Mouse (Mus musculus) intestine, embryonic 15.5 days (tissue): ENCODE data around the gene Pip5k1a. TPM values are rescaled to one million over a fixed set of nuclear protein-coding genes. Genes with fewer than 3 reads are reported as not detected.
A peak's percentile ranks its signal among the peaks of the same experiment; 100 is the strongest.

Experiments used
- ATAC-seq: fragments of 200-750 bp; cut with Nextera tagmentation; 2 replicates; pipeline ENCODE4 v1.8.0; 2017; ENCODE audit warnings: moderate TSS enrichment, moderate library complexity
- H3K27ac ChIP-seq: fragments of 300-500 bp; sonication (generic); 2 replicates; pipeline ENCODE4 v1.5.1; 2015; ENCODE audit warnings: mild to moderate bottlenecking, inconsistent platforms
- H3K27me3 ChIP-seq: fragments of 300-500 bp; sonication (generic); replicated peaks from 2 replicates; pipeline ENCODE4 v1.6.1; 2015; ENCODE audit warnings: inconsistent platforms
- H3K36me3 ChIP-seq: fragments of 300-500 bp; sonication (generic); 2 replicates; pipeline ENCODE4 v1.6.1; 2015; ENCODE audit warnings: inconsistent platforms
- H3K4me1 ChIP-seq: fragments of 300-500 bp; sonication (generic); replicated peaks from 2 replicates; pipeline ENCODE4 v1.6.1; 2015; ENCODE audit warnings: inconsistent platforms
- H3K4me2 ChIP-seq: fragments of 300-500 bp; sonication (generic); replicated peaks from 2 replicates; pipeline ENCODE4 v1.6.1; 2015; ENCODE audit warnings: mild to moderate bottlenecking, inconsistent platforms
- H3K4me3 ChIP-seq: fragments of 300-500 bp; sonication (generic); replicated peaks from 2 replicates; pipeline ENCODE4 v1.5.1; 2015; ENCODE audit warnings: inconsistent platforms
- H3K9ac ChIP-seq: fragments of 300-500 bp; sonication (generic); 2 replicates; pipeline ENCODE4 v1.6.1; 2015; ENCODE audit warnings: inconsistent platforms
- H3K9me3 ChIP-seq: fragments of 300-500 bp; sonication (generic); 2 replicates; pipeline ENCODE4 v1.6.1; 2016; ENCODE audit warnings: inconsistent platforms
- WGBS: fragments of 180-500 bp; shearing (Covaris S2); methylation state at CpG from one replicate; pipeline ENCODE4 v1.1.7; 2015; 5-methylcytosine and 5-hydroxymethylcytosine counted together
- polyA plus RNA-seq: library from polyadenylated mRNA; unstranded; fragments of >200 nt; fragmentation: Nextera tagmentation; extraction: Ambion mirVana; gene quantifications from 2 replicates; pipeline ENCODE4 v1.2.1, GENCODE M21; 2015

Gene Pip5k1a
- polyA plus RNA-seq: 15.7 and 15.9 TPM in 2 replicates

- peak within 1 kb of the TSS; percentile 73 for H3K4me3 ChIP-seq
- H3K9me3 ChIP-seq: no peaks in the 10 kb centered on the region
- no peaks in the 10 kb centered on the region for H3K27me3 ChIP-seq
- under 1% methylated on average over 51 of the region's 51 CpGs for WGBS
- H3K4me2 ChIP-seq: peak within 1 kb of the TSS; percentile 71
- ATAC-seq: peak; percentile 90
- H3K27ac ChIP-seq: peak within 1 kb of the TSS; percentile 78
- peaks cover 10% of the 10 kb centered on the region; the same call in 1 of the 2 replicates for H3K4me1 ChIP-seq
- peak within 1 kb of the TSS; percentile 77 for H3K9ac ChIP-seq
- no peaks in the 10 kb centered on the region for H3K36me3 ChIP-seq
Measured at GRCm38 (mm10) chr3:95106338-95107117, at the start of gene Pip5k1a. Gene Pip5k1a, minus strand, starts transcription at chr3:95106930.

GRCm38 (mm10) chr3:95153874-95154273, 47.1 kb upstream of the Pip5k1a start:
- H3K9ac ChIP-seq: no peak overlapping the region
- H3K27me3 ChIP-seq: no peaks in the 10 kb centered on the region
- no peaks in the 10 kb centered on the region for H3K9me3 ChIP-seq
- no peak overlapping the region for H3K27ac ChIP-seq
- H3K4me1 ChIP-seq: no peaks in the 10 kb centered on the region
- 60% methylated on average over 4 of the region's 4 CpGs for WGBS
- H3K36me3 ChIP-seq: no peaks in the 10 kb centered on the region
- ATAC-seq: no peak
- no peak overlapping the region for H3K4me3 ChIP-seq
- no peak overlapping the region for H3K4me2 ChIP-seq

- H3K9me3 ChIP-seq: no peaks in the 10 kb centered on the region
- no peak overlapping the region for H3K4me2 ChIP-seq
- WGBS: 68% methylated on average over 3 of the region's 3 CpGs
- H3K9ac ChIP-seq: no peak overlapping the region
- no peak overlapping the region for H3K4me3 ChIP-seq
- H3K27me3 ChIP-seq: no peaks in the 10 kb centered on the region
- H3K27ac ChIP-seq: no peak overlapping the region
- no peaks in the 10 kb centered on the region for H3K36me3 ChIP-seq
- ATAC-seq: no peak
- H3K4me1 ChIP-seq: no peaks in the 10 kb centered on the region
Measured at GRCm38 (mm10) chr3:95147924-95148323, 41.2 kb upstream of the Pip5k1a start.

GRCm38 (mm10) chr3:95142617-95143011, 35.9 kb upstream of the Pip5k1a start:
- Histone ChIP-seq H3K9me3 (no peaks in the 10 kb centered on the region), H3K4me1 (no peaks in the 10 kb centered on the region), H3K9ac (no peak overlapping the region), H3K36me3 (no peaks in the 10 kb centered on the region; the same call in none of the 2 replicates), H3K4me3 (no peak overlapping the region), H3K27me3 (no peaks in the 10 kb centered on the region), H3K4me2 (no peak overlapping the region), H3K27ac (no peak overlapping the region)
- 6% methylated on average over 5 of the region's 5 CpGs for WGBS
- peak; percentile 83 for ATAC-seq

- 83% methylated on average over 10 of the region's 10 CpGs for WGBS
- Histone ChIP-seq H3K4me2 (no peak within 1 kb of the TSS), H3K27me3 (no peaks in the 10 kb centered on the region), H3K4me3 (no peak within 1 kb of the TSS), H3K27ac (no peak within 1 kb of the TSS), H3K9ac (no peak within 1 kb of the TSS), H3K9me3 (no peaks in the 10 kb centered on the region), H3K4me1 (no peaks in the 10 kb centered on the region), H3K36me3 (no peaks in the 10 kb centered on the region; the same call in none of the 2 replicates)
- peak; percentile 64 for ATAC-seq
Measured at GRCm38 (mm10) chr3:95141952-95142616, 35.4 kb upstream of the Pip5k1a start, which contains the start of gene Tnfaip8l2. Gene Tnfaip8l2, minus strand, starts transcription at chr3:95142360.

- Histone ChIP-seq H3K27me3 (no peaks in the 10 kb centered on the region), H3K9ac (no peak overlapping the region), H3K4me1 (no peaks in the 10 kb centered on the region), H3K4me3 (no peak overlapping the region), H3K9me3 (no peaks in the 10 kb centered on the region), H3K36me3 (no peaks in the 10 kb centered on the region; the same call in none of the 2 replicates), H3K27ac (no peak overlapping the region), H3K4me2 (no peak overlapping the region)
- ATAC-seq: no peak
- 91% methylated on average over 9 of the region's 9 CpGs for WGBS
Measured at GRCm38 (mm10) chr3:95141474-95141873, 34.7 kb upstream of the Pip5k1a start.

- Histone ChIP-seq H3K27ac (no peak overlapping the region), H3K4me3 (no peak overlapping the region), H3K27me3 (no peaks in the 10 kb centered on the region), H3K36me3 (no peaks in the 10 kb centered on the region; the same call in none of the 2 replicates), H3K9me3 (no peaks in the 10 kb centered on the region), H3K4me1 (no peaks in the 10 kb centered on the region), H3K9ac (no peak overlapping the region), H3K4me2 (no peak overlapping the region)
- WGBS: 95% methylated on average over 6 of the region's 6 CpGs
- ATAC-seq: no peak
Measured at GRCm38 (mm10) chr3:95140795-95141194, 34.1 kb upstream of the Pip5k1a start.

- 0 out of 2 replicates have a peak overlapping the region, but pooled peaks have one; percentile 17 for H3K4me2 ChIP-seq
- no peaks in the 10 kb centered on the region for H3K9me3 ChIP-seq
- H3K27ac ChIP-seq: no peak overlapping the region
- no peaks in the 10 kb centered on the region; the same call in none of the 2 replicates for H3K36me3 ChIP-seq
- no peak overlapping the region for H3K9ac ChIP-seq
- no peak for ATAC-seq
- no peak overlapping the region for H3K4me3 ChIP-seq
- H3K27me3 ChIP-seq: no peaks in the 10 kb centered on the region
- WGBS: 68% methylated on average over 18 of the region's 18 CpGs
- 0 out of 2 replicates have a peak, but pooled peaks cover under 1% of the 10 kb centered on the region for H3K4me1 ChIP-seq
Measured at GRCm38 (mm10) chr3:95140289-95140595, 33.5 kb upstream of the Pip5k1a start.

- Histone ChIP-seq H3K9ac (no peak overlapping the region), H3K9me3 (no peaks in the 10 kb centered on the region), H3K27ac (no peak overlapping the region), H3K4me3 (no peak overlapping the region), H3K4me2 (0 out of 2 replicates have a peak overlapping the region, but pooled peaks have one; percentile 17), H3K27me3 (no peaks in the 10 kb centered on the region), H3K4me1 (0 out of 2 replicates have a peak, but pooled peaks cover 5% of the 10 kb centered on the region), H3K36me3 (no peaks in the 10 kb centered on the region; the same call in none of the 2 replicates)
- ATAC-seq: no peak
- WGBS: 72% methylated on average over 25 of the region's 25 CpGs
Measured at GRCm38 (mm10) chr3:95139586-95140288, 33.0 kb upstream of the Pip5k1a start.

GRCm38 (mm10) chr3:95136336-95136735, 29.6 kb upstream of the Pip5k1a start:
- Histone ChIP-seq H3K9me3 (no peaks in the 10 kb centered on the region), H3K36me3 (no peaks in the 10 kb centered on the region; the same call in none of the 2 replicates), H3K27ac (no peak overlapping the region), H3K9ac (no peak overlapping the region), H3K4me1 (0 out of 2 replicates have a peak, but pooled peaks cover 8% of the 10 kb centered on the region), H3K4me3 (no peak overlapping the region), H3K4me2 (no peak overlapping the region), H3K27me3 (no peaks in the 10 kb centered on the region)
- 82% methylated on average over 3 of the region's 3 CpGs for WGBS
- ATAC-seq: no peak

- 79% methylated on average over 7 of the region's 7 CpGs for WGBS
- ATAC-seq: no peak
- Histone ChIP-seq H3K9me3 (no peaks in the 10 kb centered on the region), H3K4me3 (peak overlapping the region; percentile 30), H3K27me3 (no peaks in the 10 kb centered on the region), H3K36me3 (peaks cover 4% of the 10 kb centered on the region; the same call in 1 of the 2 replicates), H3K9ac (no peak overlapping the region), H3K27ac (no peak overlapping the region), H3K4me2 (peak overlapping the region; percentile 67), H3K4me1 (0 out of 2 replicates have a peak, but pooled peaks cover 8% of the 10 kb centered on the region)
Measured at GRCm38 (mm10) chr3:95135433-95136052, 28.8 kb upstream of the Pip5k1a start.
